11 mouse cellular contexts compared by ENCODE assay signal in the genomic region with DNA sequence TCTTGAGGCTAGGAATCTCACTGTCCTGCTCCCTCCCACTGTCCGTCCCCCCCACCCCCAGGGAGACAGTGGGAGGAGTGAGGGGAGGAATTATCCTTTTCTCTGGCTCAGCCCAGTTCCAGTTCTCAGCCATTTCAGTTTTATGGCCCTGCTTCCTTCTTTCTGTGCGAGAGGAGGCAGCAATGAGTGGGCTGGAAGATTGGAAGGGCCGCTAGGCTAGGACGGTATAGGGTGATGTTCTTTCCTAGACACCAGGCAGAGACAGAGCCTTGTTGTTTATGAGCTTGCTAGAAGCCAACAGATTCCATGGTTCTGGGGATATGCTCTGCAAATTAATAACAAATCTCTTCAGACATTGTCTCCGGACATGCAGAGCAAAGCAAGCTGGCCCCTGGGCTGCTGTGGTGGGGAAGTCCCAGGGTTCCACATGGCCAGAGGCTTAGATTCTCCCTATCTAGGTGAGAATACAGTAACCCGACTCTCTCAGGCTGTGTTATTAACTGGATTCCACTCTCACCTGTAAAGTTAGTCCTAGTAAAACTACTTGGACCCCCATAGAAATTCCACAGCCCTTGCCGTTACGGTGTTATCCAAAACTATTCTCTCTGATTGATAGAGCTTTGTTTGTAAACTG. TPM values are rescaled to one million over a fixed set of nuclear protein-coding genes. Genes with fewer than 3 reads are reported as not detected.
A peak's percentile ranks its signal among the peaks of the same experiment; 100 is the strongest.
DNase-seq lines count a peak whose midpoint lies in the region; ATAC-seq and TF ChIP-seq lines count a peak whose summit lies in the region.
"Had no signal": no experiment of that assay in that cellular context is flagged by ENCODE, and none has a peak within 500 bp of the region (broad histone marks: within the 10 kb centered on the region; RNA-seq: fewer than 3 reads in every experiment).

No protein-coding gene starts in this region.

- no peak overlapping the region for H3K4me2 ChIP-seq in forebrain, postnatal 0 days (ENCODE audit: low read depth)
- H3K4me2 ChIP-seq in forebrain, embryonic 14.5 days (ENCODE audit: low read length) = no peak overlapping the region
- H3K4me2 ChIP-seq in kidney, postnatal 0 days (ENCODE audit: low read length) = peak overlapping the region; percentile 80
- 0 out of 2 replicates have a peak overlapping the region, but pooled peaks have one; percentile 8 for H3K4me2 ChIP-seq in liver, embryonic 16.5 days (ENCODE audit: low read depth, low read length)

- H3K4me1 ChIP-seq in forebrain, postnatal 0 days (ENCODE audit: insufficient read depth) = 0 out of 2 replicates have a peak, but pooled peaks cover 13% of the 10 kb centered on the region
- no peaks in the 10 kb centered on the region for H3K4me1 ChIP-seq in forebrain, embryonic 14.5 days (ENCODE audit: control insufficient read depth, insufficient read depth, low read length)
- peaks cover 28% of the 10 kb centered on the region for H3K4me1 ChIP-seq in kidney, postnatal 0 days (replicated peaks; ENCODE audit: insufficient read depth, low read length)
- H3K4me1 ChIP-seq in liver, embryonic 16.5 days (ENCODE audit: control insufficient read depth, low read depth, low read length) = peaks cover 21% of the 10 kb centered on the region

- ATAC-seq in forebrain, postnatal 0 days = no peak
- no peak for ATAC-seq in forebrain, embryonic 14.5 days
- no peak for ATAC-seq in kidney, postnatal 0 days (replicated peaks; ENCODE audit: low FRiP score, low read depth)
- no peak for ATAC-seq in liver, embryonic 16.5 days (ENCODE audit: low read depth)

- DNase-seq in forebrain, postnatal 0 days = no peak
- no peak for DNase-seq in forebrain, embryonic 14.5 days (ENCODE audit: low spot score)
- DNase-seq in kidney, postnatal 0 days (ENCODE audit: low spot score) = peak; percentile 76
- DNase-seq in kidney, adult 18-20 months = no peak
- peak; percentile 29 for DNase-seq in Muller cell, postnatal 12 days (ENCODE audit: inconsistent ontology term)
- DNase-seq in urinary bladder, postnatal 36 days (ENCODE audit: low spot score in 2 of 2) = no peak
- DNase-seq in gastrocnemius, postnatal 36 days = no peak
- DNase-seq: lung, postnatal 10 days had no signal

- H3K9me3 ChIP-seq in forebrain, postnatal 0 days (ENCODE audit: low read length) = no peaks in the 10 kb centered on the region
- no peaks in the 10 kb centered on the region for H3K9me3 ChIP-seq in forebrain, embryonic 14.5 days (replicated peaks; ENCODE audit: control insufficient read depth, low read length)
- no peaks in the 10 kb centered on the region for H3K9me3 ChIP-seq in kidney, postnatal 0 days (replicated peaks; ENCODE audit: low read length)
- H3K9me3 ChIP-seq in liver, embryonic 16.5 days (replicated peaks; ENCODE audit: control insufficient read depth, low read length) = no peaks in the 10 kb centered on the region
- H3K9me3 ChIP-seq: neural tube, embryonic 15.5 days had no signal

- H3K4me3 ChIP-seq in forebrain, postnatal 0 days (ENCODE audit: low read depth, low read length) = no peak overlapping the region
- no peak overlapping the region for H3K4me3 ChIP-seq in forebrain, embryonic 14.5 days (ENCODE audit: low read depth, low read length)
- no peak overlapping the region for H3K4me3 ChIP-seq in kidney, postnatal 0 days (replicated peaks; ENCODE audit: low read depth, low read length)
- H3K4me3 ChIP-seq in liver, embryonic 16.5 days (ENCODE audit: low read depth, low read length) = no peak overlapping the region

- H3K27ac ChIP-seq in forebrain, postnatal 0 days (ENCODE audit: low read depth, low read length) = no peak overlapping the region
- H3K27ac ChIP-seq in forebrain, embryonic 14.5 days (ENCODE audit: low read depth, low read length) = no peak overlapping the region
- H3K27ac ChIP-seq in kidney, postnatal 0 days = no peak overlapping the region; the same call in 1 of the 2 replicates
- no peak overlapping the region for H3K27ac ChIP-seq in liver, embryonic 16.5 days (ENCODE audit: low read length)
- H3K27ac ChIP-seq: neural tube, embryonic 15.5 days had no signal

- no peaks in the 10 kb centered on the region for H3K27me3 ChIP-seq in forebrain, postnatal 0 days (ENCODE audit: insufficient read depth, low read length)
- H3K27me3 ChIP-seq in forebrain, embryonic 14.5 days (replicated peaks; ENCODE audit: control insufficient read depth, insufficient read depth, low read length) = peaks cover 9% of the 10 kb centered on the region
- no peaks in the 10 kb centered on the region for H3K27me3 ChIP-seq in kidney, postnatal 0 days (ENCODE audit: insufficient read depth, low read length)
- peaks cover 8% of the 10 kb centered on the region; the same call in 1 of the 2 replicates for H3K27me3 ChIP-seq in liver, embryonic 16.5 days (ENCODE audit: control insufficient read depth, insufficient read depth, low read depth, low read length)

- H3K9ac ChIP-seq in forebrain, postnatal 0 days = no peak overlapping the region
- H3K9ac ChIP-seq in forebrain, embryonic 14.5 days (ENCODE audit: low read length) = no peak overlapping the region
- H3K9ac ChIP-seq in kidney, postnatal 0 days (ENCODE audit: low read depth, low read length) = no peak overlapping the region
- H3K9ac ChIP-seq in liver, embryonic 16.5 days (ENCODE audit: low read depth, low read length) = no peak overlapping the region

- intact Hi-C loops in gastrocnemius, postnatal 36 days (cut with DNase I) = no loop called here

- H3K36me3 ChIP-seq in forebrain, postnatal 0 days (ENCODE audit: insufficient read depth) = no peaks in the 10 kb centered on the region
- H3K36me3 ChIP-seq in forebrain, embryonic 14.5 days (ENCODE audit: control insufficient read depth, insufficient read depth, low read length) = no peaks in the 10 kb centered on the region
- no peaks in the 10 kb centered on the region for H3K36me3 ChIP-seq in kidney, postnatal 0 days (ENCODE audit: insufficient read depth, low read length)
- no peaks in the 10 kb centered on the region for H3K36me3 ChIP-seq in liver, embryonic 16.5 days (ENCODE audit: control insufficient read depth, insufficient read depth)
- H3K36me3 ChIP-seq: G1E; neural tube, embryonic 15.5 days had no signal

- TF ChIP-seq CTCF in forebrain, postnatal 0 days (IDR thresholded peaks at IDR 0.05; ENCODE audit: low read depth) = 0 out of 2 replicates have a peak, but pooled peaks have one; percentile 9
- peak; percentile 34; the same call in 1 of the 2 replicates for TF ChIP-seq CTCF in kidney, postnatal 0 days (IDR thresholded peaks at IDR 0.05; ENCODE audit: low read depth)

- 83% methylated on average over 8 of the region's 8 CpGs for WGBS in forebrain, postnatal 0 days
- 83% methylated on average over 8 of the region's 8 CpGs for WGBS in forebrain, embryonic 14.5 days
- 48% methylated on average over 8 of the region's 8 CpGs for WGBS in kidney, postnatal 0 days
- 47% methylated on average over 8 of the region's 8 CpGs for WGBS in liver, embryonic 16.5 days (ENCODE audit: insufficient replicate concordance)

RNA-seq across cellular contexts. Expression of a gene that starts 53.0 kb away (rescaled TPM):
- 52.4 and 55.4 TPM in 2 replicates for total RNA-seq in forebrain, postnatal 0 days (2014; rRNA removed)
- 56.9 and 62.0 TPM in 2 replicates for polyA plus RNA-seq in forebrain, postnatal 0 days (2015; fragmentation: Nextera tagmentation; extraction: Ambion mirVana)
- 27.2 and 35.6 TPM in 2 replicates for polyA plus RNA-seq in forebrain, embryonic 14.5 days (2014; fragmentation: Nextera tagmentation; extraction: Ambion mirVana)
- 46.3 and 56.9 TPM in 2 replicates for polyA plus RNA-seq in kidney, postnatal 0 days (2015; fragmentation: Nextera tagmentation; extraction: Ambion mirVana)
- 16.1 and 20.5 TPM in 2 replicates for polyA plus RNA-seq in liver, embryonic 16.5 days (2015; fragmentation: Nextera tagmentation; extraction: Ambion mirVana)
- total RNA-seq in gastrocnemius, postnatal 36 days (2021) = 100 to 1,000 TPM; 159 to 165 TPM
- polyA plus RNA-seq: G1E had no signal

Comparison
In these comparisons a context has a peak if more than half of its experiments do, and no peak if none do; other contexts are left out.
1. DNase-seq: peak in kidney, postnatal 0 days (single experiment) and Muller cell, postnatal 12 days (single experiment); none in forebrain, postnatal 0 days (single experiment), forebrain, embryonic 14.5 days (single experiment), kidney, adult 18-20 months (single experiment), urinary bladder, postnatal 36 days (0 of 2) and gastrocnemius, postnatal 36 days (0 of 2).
2. H3K4me2 ChIP-seq: peak in kidney, postnatal 0 days (single experiment) and liver, embryonic 16.5 days (single experiment); none in forebrain, postnatal 0 days (single experiment) and forebrain, embryonic 14.5 days (single experiment).